Mouse (Mus musculus) cerebellum, adult 2 months (tissue): ENCODE results near the gene Btbd17. TPM values are rescaled to one million over a fixed set of nuclear protein-coding genes. Genes with fewer than 3 reads are reported as not detected.
A peak's percentile ranks its signal among the peaks of the same experiment; 100 is the strongest.

Experiments used
- DNase-seq, 2 experiments: peaks; one replicate each; pipeline ENCODE4 v3.0.0; 2021
- H3K27ac ChIP-seq: fragments of 200-500 bp; 2 replicates; pipeline ENCODE4 v1.5.1; 2012; ENCODE audit warnings: low read length, control low read depth, inconsistent platforms; ENCODE audit not compliant: insufficient read depth
- H3K27me3 ChIP-seq: fragments of 200-500 bp; 2 replicates; pipeline ENCODE4 v1.6.1; 2012; ENCODE audit warnings: inconsistent platforms, mild to moderate bottlenecking, low read length, moderate library complexity; ENCODE audit not compliant: control insufficient read depth, insufficient read depth
- H3K4me1 ChIP-seq: fragments of 200-500 bp; 2 replicates; pipeline ENCODE4 v1.6.1; 2011; ENCODE audit warnings: low read length; ENCODE audit not compliant: control insufficient read depth, insufficient read depth
- H3K4me3 ChIP-seq: fragments of 200-500 bp; replicated peaks from 2 replicates; pipeline ENCODE3; 2011; ENCODE audit warnings: mild to moderate bottlenecking, low read depth, low read length, control low read depth; ENCODE audit not compliant: insufficient read depth
- CTCF ChIP-seq: fragments of 200-500 bp; IDR thresholded peaks from 2 replicates; pipeline ENCODE4 v1.5.1; 2011; ENCODE audit warnings: low read depth, mild to moderate bottlenecking, control low read depth, low read length, moderate library complexity, borderline replicate concordance; ENCODE audit not compliant: insufficient read depth
- POLR2A ChIP-seq: fragments of 200-500 bp; IDR thresholded peaks from 2 replicates; pipeline ENCODE4 v1.6.1; 2011; ENCODE audit warnings: low read length, control low read depth, borderline replicate concordance; ENCODE audit not compliant: insufficient read depth
- whole genome bisulfite sequencing: fragments of 180-500 bp; shearing (Covaris S2); methylation state at CpG from one replicate; pipeline ENCODE4 v1.1.7; 2018; 5-methylcytosine and 5-hydroxymethylcytosine counted together
- polyA plus RNA-seq: library from polyadenylated mRNA; depleted of rRNA; stranded (reverse); fragments of >200 nt; gene quantifications from 2 replicates; pipeline ENCODE4 v1.2.3, GENCODE M21; 2012

Gene Btbd17
- polyA plus RNA-seq, 1 experiment = 78.3 TPM

GRCm38 (mm10) chr11:114797981-114798380, 2.2 kb upstream of the Btbd17 start:
- WGBS = 96% methylated on average over 3 of the region's 3 CpGs

GRCm38 (mm10) chr11:114797176-114797575, 1.4 kb upstream of the Btbd17 start:
- Histone ChIP-seq H3K27me3 (no peaks in the 10 kb centered on the region), H3K4me1 (peaks cover 43% of the 10 kb centered on the region), H3K4me3 (no peak overlapping the region), H3K27ac (no peak overlapping the region)
- no peak for TF ChIP-seq CTCF
- TF ChIP-seq POLR2A = no peak
- peak in 1 of 2 experiments; percentile 41 for DNase-seq
- 31% methylated on average over 7 of the region's 7 CpGs for WGBS

More at GRCm38 (mm10) chr11:114797981-114798380, 2.2 kb upstream of the Btbd17 start:
- no peak for DNase-seq
- no peaks in the 10 kb centered on the region for H3K27me3 ChIP-seq
- peaks cover 45% of the 10 kb centered on the region for H3K4me1 ChIP-seq
- H3K4me3 ChIP-seq = no peak overlapping the region
- TF ChIP-seq POLR2A (no peak), CTCF (no peak)
- H3K27ac ChIP-seq = no peak overlapping the region

- peak; percentile 92 to 94 for DNase-seq
- Histone ChIP-seq H3K4me3 (peak overlapping the region; percentile 23), H3K27ac (peak overlapping the region; percentile 77), H3K27me3 (no peaks in the 10 kb centered on the region), H3K4me1 (peaks cover 46% of the 10 kb centered on the region)
- TF ChIP-seq POLR2A (0 out of 2 replicates have a peak, but pooled peaks have one; percentile 34), CTCF (peak; percentile 29; the same call in 1 of the 2 replicates)
- WGBS = 0% methylated on average over 7 of the region's 7 CpGs
Observed at GRCm38 (mm10) chr11:114795231-114795746, 456 bp downstream of the Btbd17 start.

GRCm38 (mm10) chr11:114794691-114795090, 1.1 kb downstream of the Btbd17 start:
- H3K27ac ChIP-seq = peak overlapping the region; percentile 77
- peaks cover 46% of the 10 kb centered on the region for H3K4me1 ChIP-seq
- no peak overlapping the region for H3K4me3 ChIP-seq
- WGBS = 25% methylated on average over 4 of the region's 4 CpGs
- no peaks in the 10 kb centered on the region for H3K27me3 ChIP-seq
- DNase-seq = no peak
- TF ChIP-seq CTCF (no peak), POLR2A (no peak)

- H3K4me1 ChIP-seq = peaks cover 49% of the 10 kb centered on the region
- 21% methylated on average over 19 of the region's 19 CpGs for WGBS
- no peak for TF ChIP-seq CTCF
- 0 out of 2 replicates have a peak, but pooled peaks have one; percentile 8 for TF ChIP-seq POLR2A
- peak overlapping the region; percentile 0 for H3K4me3 ChIP-seq
- H3K27me3 ChIP-seq = no peaks in the 10 kb centered on the region
- H3K27ac ChIP-seq = peak overlapping the region; percentile 77
- DNase-seq = peak; percentile 60 to 64
Observed at GRCm38 (mm10) chr11:114793868-114794545, 1.7 kb downstream of the Btbd17 start.

GRCm38 (mm10) chr11:114792931-114793494, 2.7 kb downstream of the Btbd17 start:
- TF ChIP-seq CTCF (no peak), POLR2A (no peak)

GRCm38 (mm10) chr11:114791891-114792411, 3.8 kb downstream of the Btbd17 start:
- no peaks in the 10 kb centered on the region for H3K27me3 ChIP-seq
- under 1% methylated on average over 59 of the region's 59 CpGs for WGBS
- peak; percentile 78 to 81 for DNase-seq
- peak overlapping the region; percentile 61 for H3K4me3 ChIP-seq
- TF ChIP-seq CTCF (no peak), POLR2A (peak; percentile 38; the same call in 1 of the 2 replicates)
- peak overlapping the region; percentile 93 for H3K27ac ChIP-seq
- H3K4me1 ChIP-seq = peaks cover 44% of the 10 kb centered on the region

More at GRCm38 (mm10) chr11:114792931-114793494, 2.7 kb downstream of the Btbd17 start:
- peak in 1 of 2 experiments; percentile 47 for DNase-seq
- 53% methylated on average over 5 of the region's 5 CpGs for WGBS
- Histone ChIP-seq H3K27me3 (no peaks in the 10 kb centered on the region), H3K27ac (peak overlapping the region; percentile 77), H3K4me1 (peaks cover 49% of the 10 kb centered on the region), H3K4me3 (no peak overlapping the region)
